Mouse (Mus musculus) mammary gland, adult 2 months (tissue): ENCODE measurements around the gene Olfml2a. TPM values are rescaled to one million over a fixed set of nuclear protein-coding genes. Genes with fewer than 3 reads are reported as not detected.

ENCODE experiments used
- polyA plus RNA-seq: library from polyadenylated mRNA; depleted of rRNA; stranded (reverse); fragments of >200 nt; gene quantifications from 2 replicates; pipeline ENCODE4 v1.2.3, GENCODE M21; 2012; ENCODE audit warnings: low replicate concordance; rRNA removed

Gene Olfml2a
- polyA plus RNA-seq = 6.9 and 8.7 TPM in 2 replicates

DNA sequence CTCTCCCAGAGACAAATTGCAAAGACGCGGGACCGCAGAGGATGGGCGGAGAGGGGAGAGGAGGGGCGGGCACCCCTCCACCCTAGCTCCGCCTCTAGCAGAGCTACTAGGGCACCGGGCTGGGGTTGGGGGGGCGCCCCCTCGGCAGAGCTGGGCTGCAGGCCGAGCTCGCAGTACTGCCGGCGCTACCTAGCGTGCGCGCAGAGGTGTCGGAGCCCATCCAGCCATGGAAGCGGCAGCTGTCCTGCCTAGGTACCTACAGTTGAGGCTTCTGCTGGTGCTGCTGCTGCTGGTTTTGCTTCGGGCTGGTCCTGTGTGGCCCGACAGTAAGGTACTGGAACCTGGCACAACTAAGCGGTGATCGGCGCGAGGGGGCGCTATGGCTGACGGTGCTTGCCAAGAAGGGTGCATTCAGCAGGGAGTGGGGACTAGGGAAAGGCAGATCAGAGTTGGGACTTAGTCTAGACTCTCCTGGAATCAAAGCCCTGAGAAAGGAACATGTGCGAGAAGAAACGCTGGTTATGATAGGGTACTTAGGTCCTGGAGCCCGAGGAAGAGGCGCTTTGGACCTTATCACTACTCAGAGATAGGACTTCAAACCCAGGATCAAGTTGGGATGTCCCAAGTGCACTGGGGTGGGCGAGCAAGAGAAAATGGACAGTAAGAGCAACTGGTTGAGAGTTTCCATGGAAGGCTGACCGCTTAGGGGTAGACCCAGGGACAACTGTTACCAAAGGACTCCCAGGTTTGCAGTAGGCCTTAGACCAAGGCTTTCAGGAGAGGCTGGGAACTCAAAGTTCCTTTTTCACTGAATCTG, at the start of gene Olfml2a:
Gene Olfml2a, plus strand, starts transcription at position 128 of the 817 bp plus-strand sequence.

DNA sequence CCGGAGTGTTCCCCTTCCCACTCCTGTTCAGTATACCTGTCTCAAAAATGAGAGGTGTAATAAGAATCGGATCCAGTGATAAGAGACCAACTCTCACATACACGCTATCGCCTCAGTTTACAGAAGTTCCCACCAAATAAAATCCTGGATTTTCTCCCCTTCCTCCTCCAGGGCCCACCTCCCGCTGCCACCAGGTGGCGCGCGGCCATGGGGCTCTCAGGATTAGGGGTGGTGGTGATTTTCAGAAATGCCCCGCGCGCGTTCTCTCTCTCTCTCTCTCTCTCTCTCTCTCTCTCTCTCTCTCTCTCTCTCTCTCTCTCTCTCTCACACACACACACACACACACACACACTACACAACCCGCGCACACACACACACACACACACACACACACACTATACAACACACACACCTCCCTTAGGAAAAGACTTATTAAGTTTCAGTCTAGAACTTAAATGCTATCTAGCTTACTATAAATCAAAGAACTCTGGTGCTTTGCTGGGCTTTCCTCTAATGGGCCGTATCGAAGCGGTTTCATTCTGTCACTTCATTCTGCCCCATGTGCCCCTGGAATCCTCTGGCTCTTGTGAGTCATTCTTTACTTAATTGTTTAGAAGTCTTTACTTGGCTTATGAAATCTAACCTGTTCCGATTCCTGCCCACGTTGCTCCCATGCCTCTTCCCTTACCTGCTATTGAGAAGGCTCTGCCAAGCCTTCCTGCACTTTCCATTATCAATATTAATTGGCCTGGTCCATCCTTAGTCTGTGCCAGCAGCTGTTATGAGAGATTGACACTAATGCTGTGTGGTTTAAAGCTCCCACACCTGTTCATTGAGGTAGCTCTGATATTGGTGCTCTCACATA, 4.4 kb upstream of the Olfml2a start, which contains the start of gene Nr6a1:
Gene Nr6a1, minus strand, starts transcription at position 574 of the 865 bp plus-strand sequence.

DNA sequence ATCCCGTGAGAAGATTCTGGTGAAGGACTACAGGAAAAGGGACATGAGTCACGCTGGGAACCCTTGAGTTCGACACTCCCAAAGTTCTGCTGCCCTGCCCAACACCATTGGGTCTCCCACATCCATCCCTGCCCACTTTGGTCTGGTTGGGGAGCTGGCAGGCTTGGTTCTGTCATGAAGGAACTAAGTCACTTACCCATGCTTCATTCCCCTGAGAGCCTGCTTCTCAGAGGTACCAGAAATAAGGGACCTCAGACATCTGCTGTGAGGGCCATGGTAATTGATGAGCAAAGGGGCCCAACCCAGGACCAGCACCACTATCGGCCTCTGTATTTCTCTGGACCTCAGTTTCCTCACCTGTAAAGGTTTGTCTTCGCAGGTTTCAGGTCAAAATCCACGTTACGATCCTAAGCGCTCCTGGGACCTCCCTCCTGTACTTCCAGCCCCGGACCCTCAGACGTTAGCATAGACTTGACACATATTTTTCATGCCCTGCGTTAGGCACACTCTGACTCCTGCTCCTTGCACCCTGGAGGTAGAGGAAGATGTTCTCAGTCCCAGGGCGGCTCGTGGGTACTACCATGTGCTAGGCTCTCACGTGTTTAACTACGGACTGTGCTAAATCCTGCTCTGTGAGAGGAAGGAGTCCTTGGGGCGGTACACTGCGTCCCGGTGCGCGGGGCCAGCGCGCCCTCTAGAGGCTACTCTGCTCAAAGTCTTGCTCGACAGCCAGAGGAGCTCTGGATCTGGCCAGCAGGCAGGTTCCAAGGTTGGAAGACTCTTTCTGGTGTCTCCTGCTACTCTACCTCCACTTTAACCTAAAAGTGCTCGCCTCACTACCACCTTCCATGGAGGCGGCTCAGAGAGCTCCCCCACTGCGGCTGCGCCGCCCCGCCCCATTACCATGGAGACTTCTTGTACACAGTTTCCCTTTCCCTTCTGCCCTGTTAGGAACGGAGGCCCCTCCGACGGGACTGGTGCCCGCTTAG, 65.9 kb downstream of the Olfml2a start, which contains the start of gene Wdr38:
Gene Wdr38, plus strand, starts transcription at position 91 of the 989 bp plus-strand sequence.

DNA sequence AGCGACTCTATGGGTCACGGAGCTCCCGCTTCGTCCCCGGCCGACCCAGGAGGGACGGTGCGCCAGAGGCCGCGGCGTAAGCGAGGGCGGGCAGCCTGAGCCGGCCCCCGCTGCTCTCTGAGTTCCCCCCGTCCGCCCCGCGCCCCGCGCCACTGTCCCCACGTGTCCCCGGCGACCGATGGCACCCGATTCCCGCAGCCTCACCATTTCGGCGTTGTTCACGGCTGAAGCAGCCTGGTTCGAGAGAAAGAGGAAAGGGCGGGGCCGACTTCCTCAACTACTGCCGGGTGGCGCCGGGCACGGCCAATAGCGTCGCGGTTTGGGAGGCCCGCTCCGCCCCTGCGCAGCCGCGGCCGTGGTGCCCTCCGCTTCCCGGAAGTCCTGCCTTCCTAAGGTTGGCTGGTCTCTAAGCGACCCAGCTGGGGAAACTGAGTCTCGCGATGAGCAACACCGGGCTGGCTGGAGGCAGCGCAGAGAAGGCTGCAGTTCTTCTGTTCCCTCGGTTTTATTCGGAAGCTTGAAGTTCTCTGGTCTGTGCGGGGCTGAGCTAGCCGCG, 73.2 kb downstream of the Olfml2a start, which contains the start of gene Arpc5l:
Gene Arpc5l, plus strand, starts transcription at position 469 of the 556 bp plus-strand sequence.

DNA sequence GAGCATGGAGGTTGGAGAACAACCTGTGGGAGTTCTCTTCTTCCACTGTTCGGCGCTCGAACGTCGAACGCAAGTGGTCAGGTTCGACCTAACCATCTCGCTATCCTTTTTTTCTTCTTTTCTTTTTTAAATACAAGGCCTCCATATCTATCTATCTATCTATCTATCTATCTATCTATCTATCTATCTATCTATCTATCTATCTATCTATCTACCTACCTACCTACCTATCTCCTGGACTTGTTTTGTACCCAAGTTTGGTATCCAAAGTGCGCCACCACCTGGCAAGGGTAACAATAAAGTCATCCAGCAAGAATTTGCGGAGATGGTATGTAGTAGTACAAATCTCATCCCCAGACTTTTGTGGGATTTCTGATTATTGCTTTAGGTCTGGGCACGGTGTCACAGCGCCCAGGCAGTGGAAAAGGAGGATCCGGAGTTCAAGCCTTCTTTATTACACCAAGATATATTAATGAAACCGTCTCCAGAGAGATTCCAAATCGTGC, 73.8 kb downstream of the Olfml2a start, which contains the start of gene Rpl35:
Gene Rpl35, minus strand, starts transcription at position 51 of the 506 bp plus-strand sequence.

Other genes starting within 250 kb of the Olfml2a start
- gene Nr5a1, start 217.4 kb upstream of the Olfml2a start, polyA plus RNA-seq = 0.03 TPM in 1 of 2 replicates, not detected in the other
- 2.6 and 5.7 TPM in 2 replicates for gene Nr6a1, start 4.3 kb upstream of the Olfml2a start, polyA plus RNA-seq
- 0.44 and 1.1 TPM in 2 replicates for gene Wdr38, start 65.5 kb downstream of the Olfml2a start, polyA plus RNA-seq
- 30.2 and 66.1 TPM in 2 replicates for gene Arpc5l, start 73.4 kb downstream of the Olfml2a start, polyA plus RNA-seq
- 93.4 and 122 TPM in 2 replicates for gene Rpl35, start 73.6 kb downstream of the Olfml2a start, polyA plus RNA-seq
- gene Golga1, start 133.6 kb downstream of the Olfml2a start, polyA plus RNA-seq = 6.0 and 18.1 TPM in 2 replicates